Mouse (Mus musculus): ENCODE data around the gene Nup37. TPM values are rescaled to one million over a fixed set of nuclear protein-coding genes. Genes with fewer than 3 reads are reported as not detected.

Nup37 gene
- total RNA-seq (2021): 1 to 10 TPM; 6.9 TPM
- long read RNA-seq, experiment 1, partial matches to known transcripts: 0 of 2 reads
- long read RNA-seq, experiment 1, other reads (novel, unspliced or antisense): 0 of 2 reads
- long read RNA-seq, experiment 2, partial matches to known transcripts: 1 of 3 reads
- long read RNA-seq, experiment 2, other reads (novel, unspliced or antisense): 0 of 3 reads

- peak; percentile 81 for DNase-seq (ENCODE audit: low spot score in 2 of 2)
Observed at GRCm38 (mm10) chr10:88146707-88147477, at the start of gene Nup37, which contains the start of gene Parpbp. Gene Nup37 (plus strand): TSS chr10:88146992. Gene Parpbp (minus strand): TSS chr10:88146941.

GRCm38 (mm10) chr10:88106169-88106568 is 40.6 kb upstream of the Nup37 start:
- DNase-seq (ENCODE audit: low spot score in 2 of 2): no peak

- DNase-seq (ENCODE audit: low spot score in 2 of 2): no peak
Observed at GRCm38 (mm10) chr10:88113290-88113689, 33.5 kb upstream of the Nup37 start.

- no peak for DNase-seq (ENCODE audit: low spot score in 2 of 2)
Observed at GRCm38 (mm10) chr10:88119721-88120120, 27.1 kb upstream of the Nup37 start.

- no peak for DNase-seq (ENCODE audit: low spot score in 2 of 2)
Observed at GRCm38 (mm10) chr10:88135630-88136029, 11.2 kb upstream of the Nup37 start.

GRCm38 (mm10) chr10:88146187-88146586 is 605 bp upstream of the Nup37 start:
- no peak for DNase-seq (ENCODE audit: low spot score in 2 of 2)

- DNase-seq (ENCODE audit: low spot score in 2 of 2): no peak
Observed at GRCm38 (mm10) chr10:88150381-88150780, 3.6 kb downstream of the Nup37 start.

- DNase-seq (ENCODE audit: low spot score in 2 of 2): no peak
Observed at GRCm38 (mm10) chr10:88151658-88152057, 4.9 kb downstream of the Nup37 start.

- no peak for DNase-seq (ENCODE audit: low spot score in 2 of 2)
Observed at GRCm38 (mm10) chr10:88162096-88162495, 15.3 kb downstream of the Nup37 start.

- no peak for DNase-seq (ENCODE audit: low spot score in 2 of 2)
Observed at GRCm38 (mm10) chr10:88162676-88163075, 15.9 kb downstream of the Nup37 start.

GRCm38 (mm10) chr10:88166158-88166557 is 19.4 kb downstream of the Nup37 start:
- DNase-seq (ENCODE audit: low spot score in 2 of 2): no peak

GRCm38 (mm10) chr10:88167438-88168077 is 20.8 kb downstream of the Nup37 start:
- no peak for DNase-seq (ENCODE audit: low spot score in 2 of 2)

- peak in 1 of 2 experiments; percentile 9 for DNase-seq (ENCODE audit: low spot score in 2 of 2)
Observed at GRCm38 (mm10) chr10:88200541-88200940, 53.7 kb downstream of the Nup37 start.

- peak; percentile 90 to 96 for DNase-seq (ENCODE audit: low spot score in 2 of 2)
Observed at GRCm38 (mm10) chr10:88200951-88201638, 54.3 kb downstream of the Nup37 start, which contains the start of gene Washc3. Gene Washc3 (plus strand): TSS chr10:88201093.

GRCm38 (mm10) chr10:88201650-88202049 is 54.9 kb downstream of the Nup37 start:
- DNase-seq (ENCODE audit: low spot score in 2 of 2): no peak

- no peak for DNase-seq (ENCODE audit: low spot score in 2 of 2)
Observed at GRCm38 (mm10) chr10:88202581-88202980, 55.8 kb downstream of the Nup37 start.

- DNase-seq (ENCODE audit: low spot score in 2 of 2): no peak
Observed at GRCm38 (mm10) chr10:88203236-88203635, 56.4 kb downstream of the Nup37 start.

GRCm38 (mm10) chr10:88212644-88213043 is 65.9 kb downstream of the Nup37 start:
- DNase-seq (ENCODE audit: low spot score in 2 of 2): no peak

GRCm38 (mm10) chr10:88214800-88215514 is 68.2 kb downstream of the Nup37 start:
- no peak for DNase-seq (ENCODE audit: low spot score in 2 of 2)

- DNase-seq (ENCODE audit: low spot score in 2 of 2): no peak
Observed at GRCm38 (mm10) chr10:88218161-88218560, 71.4 kb downstream of the Nup37 start.

- no peak for DNase-seq (ENCODE audit: low spot score in 2 of 2)
Observed at GRCm38 (mm10) chr10:88221718-88222117, 74.9 kb downstream of the Nup37 start.

Measured in layer of hippocampus, postnatal 14 days (tissue).